Mouse (Mus musculus): ENCODE results near the gene Spata32.

The Spata32 gene

DNA sequence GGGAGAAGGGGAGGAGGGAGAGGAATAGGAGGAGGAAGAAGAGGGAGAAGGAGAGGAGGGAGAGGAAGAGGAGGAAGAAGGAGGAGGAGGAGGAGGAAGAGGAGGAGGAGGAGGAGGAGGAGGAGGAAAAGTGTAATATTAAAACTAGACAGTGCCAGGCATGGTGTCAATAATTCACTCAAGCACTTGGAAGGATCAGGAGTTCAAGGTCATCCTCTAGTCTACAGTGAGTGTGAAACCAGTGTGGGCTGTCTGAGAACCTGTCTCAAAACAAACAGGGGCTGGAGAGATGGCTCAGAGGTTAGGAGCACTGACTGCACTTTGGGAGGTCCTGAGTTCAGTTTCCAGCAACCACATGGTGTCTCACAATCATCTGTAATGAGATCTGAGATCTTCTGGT lies 15.9 kb downstream of the Spata32 start:
- DNase-seq (ENCODE audit: low spot score) = no peak

DNA sequence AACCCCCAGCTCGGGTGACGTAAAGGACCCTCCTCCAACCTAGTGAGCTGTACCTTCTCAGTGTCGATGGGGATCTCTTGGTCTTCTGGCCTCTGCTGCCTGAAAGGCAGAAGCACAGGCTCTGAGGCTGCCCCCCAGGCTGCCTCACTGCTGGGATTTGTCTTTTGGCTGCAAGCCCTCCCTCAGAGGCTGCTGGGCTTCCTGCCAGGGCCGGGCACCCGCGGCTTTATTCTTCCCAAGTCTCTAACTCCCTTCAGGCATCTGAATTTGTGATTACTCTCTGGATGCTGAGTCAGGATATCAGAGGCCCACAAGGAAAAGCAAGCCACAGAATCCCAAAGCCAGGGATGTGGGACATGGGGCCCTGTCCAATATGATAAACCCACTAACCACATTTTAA lies 16.6 kb downstream of the Spata32 start:
- DNase-seq (ENCODE audit: low spot score) = no peak

GRCm38 (mm10) chr11:103198911-103199803 lies 19.1 kb downstream of the Spata32 start:
- peak; percentile 44 for DNase-seq (ENCODE audit: low spot score)

DNA sequence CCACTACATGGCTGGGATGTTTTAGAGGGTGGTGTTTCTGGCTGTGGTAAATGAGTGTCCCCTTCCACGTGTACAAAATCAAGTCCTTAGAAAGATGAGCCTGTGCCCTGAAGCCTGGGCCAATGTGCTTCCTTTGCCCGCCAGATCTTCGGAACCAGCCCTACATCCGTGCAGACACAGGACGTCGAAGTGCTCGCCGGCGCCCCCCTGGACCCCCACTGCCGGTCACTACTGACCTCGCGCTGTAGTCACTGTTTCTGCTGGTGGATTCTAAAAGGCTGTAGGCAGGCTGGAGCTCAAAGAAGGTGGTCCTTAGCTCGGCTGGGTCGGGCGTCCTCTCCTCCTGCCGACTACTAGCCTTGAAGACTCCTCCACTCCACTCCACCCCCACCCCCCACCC lies 19.9 kb downstream of the Spata32 start:
- no peak for DNase-seq (ENCODE audit: low spot score)

DNA sequence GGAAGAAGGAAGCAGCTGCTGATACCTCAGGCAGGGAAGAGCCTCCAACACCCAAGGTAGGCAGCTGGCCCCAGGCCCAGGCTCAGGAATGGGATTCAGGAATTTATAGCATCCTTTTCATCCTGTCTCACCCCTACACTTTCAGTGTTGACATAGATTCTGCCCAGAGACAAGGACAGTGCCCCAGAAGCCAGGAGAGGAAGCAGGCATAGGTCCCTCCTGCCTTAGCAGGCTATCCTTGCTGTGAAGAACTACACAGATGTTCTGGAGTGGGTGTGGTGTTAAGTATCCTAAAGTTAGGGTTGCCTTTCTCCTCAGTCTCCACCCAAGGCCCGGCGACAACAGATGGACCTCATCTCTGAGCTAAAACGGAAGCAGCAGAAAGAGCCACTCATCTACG lies 20.9 kb downstream of the Spata32 start:
- DNase-seq (ENCODE audit: low spot score) = no peak

- no peak for DNase-seq (ENCODE audit: low spot score)
These were observed 22.6 kb downstream of the Spata32 start for GRCm38 (mm10) chr11:103195656-103196055.

- DNase-seq (ENCODE audit: low spot score) = no peak
These were observed 23.0 kb downstream of the Spata32 start for GRCm38 (mm10) chr11:103195236-103195635.

- no peak for DNase-seq (ENCODE audit: low spot score)
These were observed 24.4 kb downstream of the Spata32 start for GRCm38 (mm10) chr11:103193825-103194168.

DNA sequence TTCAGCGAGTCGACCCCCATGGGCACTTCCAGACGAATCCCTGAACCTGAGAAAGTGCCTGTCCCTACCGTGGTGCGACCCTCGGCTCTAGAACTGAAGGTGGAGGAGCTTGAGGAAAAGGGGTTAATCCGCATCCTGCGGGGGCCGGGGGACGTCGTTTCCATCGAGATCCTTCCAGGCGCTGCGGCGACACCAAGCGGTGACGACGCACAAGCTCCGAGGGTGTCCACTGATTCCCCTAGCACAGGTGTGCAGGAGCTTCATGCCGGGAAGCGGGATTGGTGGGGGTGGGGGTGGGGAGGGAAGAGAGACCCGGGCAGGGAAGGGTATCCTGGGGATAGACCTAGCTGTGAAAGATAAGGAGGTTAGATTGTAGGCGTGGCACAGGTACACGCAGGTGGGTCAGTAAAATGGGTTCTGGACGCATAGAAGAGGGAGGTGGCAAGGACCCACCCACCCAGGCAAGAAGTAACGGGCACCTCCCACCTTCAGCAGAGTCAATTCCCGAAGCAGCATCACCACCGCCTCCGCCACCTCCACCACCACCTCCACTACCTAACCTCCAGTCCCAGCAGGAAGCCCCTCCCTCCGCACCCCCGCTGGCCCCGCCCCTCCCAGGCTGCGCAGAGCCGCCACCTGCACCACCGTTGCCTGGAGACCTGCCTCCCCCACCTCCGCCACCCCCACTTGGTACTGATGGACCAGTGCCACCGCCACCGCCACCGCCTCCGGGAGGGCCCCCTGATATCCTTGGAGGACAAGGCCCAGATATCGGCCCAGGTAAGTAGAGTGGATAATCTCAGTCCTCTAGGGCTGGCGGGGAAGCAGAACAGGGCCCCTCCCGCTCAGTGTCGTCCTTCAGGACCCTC lies 25.0 kb downstream of the Spata32 start:
- peak; percentile 53 for DNase-seq (ENCODE audit: low spot score)

DNA sequence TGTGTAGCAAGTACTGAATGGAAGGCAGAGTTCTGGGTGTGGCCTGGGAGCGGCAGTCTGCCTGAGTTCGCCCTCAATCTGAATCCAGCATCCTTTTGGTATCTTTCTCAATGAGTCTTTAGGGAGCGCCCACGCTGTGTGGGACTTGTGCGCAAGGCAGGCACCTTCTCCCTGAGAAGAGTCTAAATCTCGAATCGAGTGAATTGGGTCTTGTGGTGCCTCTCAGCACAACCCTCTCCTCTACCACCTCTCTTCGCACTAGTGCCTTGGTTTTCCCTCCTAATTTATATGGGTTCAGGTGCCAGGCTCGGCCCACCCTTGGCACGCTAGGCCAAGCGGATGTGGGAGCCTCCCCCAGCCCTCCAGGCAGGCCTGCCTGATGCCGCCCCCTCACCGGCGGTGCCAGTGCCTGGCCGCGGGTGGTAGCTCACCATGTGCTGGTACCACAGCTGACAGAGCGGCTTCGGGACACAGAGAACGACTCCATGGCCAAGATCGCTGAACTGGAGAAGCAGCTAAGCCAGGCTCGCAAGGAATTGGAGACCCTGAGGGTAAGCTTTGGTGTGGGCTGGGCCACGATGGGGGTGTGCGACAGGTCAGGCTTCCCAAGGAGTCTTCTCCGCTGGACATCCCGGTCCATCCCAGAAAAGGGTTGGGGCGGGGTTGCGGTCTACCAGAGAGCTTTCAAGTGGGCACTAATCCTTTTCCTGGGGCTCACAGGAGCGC lies 25.8 kb downstream of the Spata32 start:
- DNase-seq (ENCODE audit: low spot score) = no peak

- DNase-seq (ENCODE audit: low spot score) = peak; percentile 79
These were observed 33.3 kb downstream of the Spata32 start for GRCm38 (mm10) chr11:103184891-103185290.

- no peak for DNase-seq (ENCODE audit: low spot score)
These were observed 36.3 kb downstream of the Spata32 start for GRCm38 (mm10) chr11:103181911-103182310.

- no peak for DNase-seq (ENCODE audit: low spot score)
These were observed 36.9 kb downstream of the Spata32 start for GRCm38 (mm10) chr11:103181349-103181748.

DNA sequence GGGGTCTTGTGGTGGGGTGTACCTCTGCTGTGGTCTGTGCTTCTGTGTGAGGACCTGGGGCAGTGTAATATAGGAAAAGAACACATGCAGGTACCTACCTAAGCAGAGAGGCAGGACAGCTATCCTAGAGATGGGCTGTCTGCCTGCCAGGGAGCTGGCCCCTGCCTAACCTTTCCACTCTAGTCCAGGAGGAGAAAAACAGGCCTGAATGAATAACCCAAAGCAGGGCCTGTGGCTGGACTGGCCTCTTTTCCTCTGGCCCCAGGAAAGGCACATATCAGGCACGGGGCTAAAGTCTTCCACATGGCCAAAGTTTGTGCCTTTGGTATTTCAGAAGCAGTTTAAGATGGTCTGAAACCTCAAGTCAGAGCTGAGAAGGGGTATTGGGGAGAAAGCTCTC lies 37.8 kb downstream of the Spata32 start:
- no peak for DNase-seq (ENCODE audit: low spot score)

GRCm38 (mm10) chr11:103178748-103179147 lies 39.5 kb downstream of the Spata32 start:
- no peak for DNase-seq (ENCODE audit: low spot score)

- DNase-seq (ENCODE audit: low spot score) = no peak
These were observed 40.3 kb downstream of the Spata32 start for GRCm38 (mm10) chr11:103177815-103178485.

DNA sequence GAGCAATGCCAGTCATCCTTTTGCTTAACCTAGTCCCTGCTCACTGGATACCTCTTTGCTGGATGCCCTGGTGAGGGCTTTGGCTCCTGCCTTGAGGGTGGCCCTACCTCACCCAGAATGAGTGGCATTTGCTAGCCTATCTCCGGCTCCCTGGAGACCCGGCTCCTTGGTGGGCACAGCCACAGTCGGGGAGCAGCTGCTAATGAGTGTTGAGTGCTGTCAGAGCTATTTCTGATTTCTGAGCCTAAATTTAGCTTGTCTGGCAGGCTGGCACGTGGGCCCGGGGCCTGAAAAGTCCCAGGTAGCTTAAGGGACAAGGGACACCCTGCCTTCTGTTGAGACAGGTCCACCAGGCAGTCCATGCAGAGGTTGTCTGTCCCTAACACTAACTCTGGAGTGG lies 41.0 kb downstream of the Spata32 start:
- DNase-seq (ENCODE audit: low spot score) = no peak

DNA sequence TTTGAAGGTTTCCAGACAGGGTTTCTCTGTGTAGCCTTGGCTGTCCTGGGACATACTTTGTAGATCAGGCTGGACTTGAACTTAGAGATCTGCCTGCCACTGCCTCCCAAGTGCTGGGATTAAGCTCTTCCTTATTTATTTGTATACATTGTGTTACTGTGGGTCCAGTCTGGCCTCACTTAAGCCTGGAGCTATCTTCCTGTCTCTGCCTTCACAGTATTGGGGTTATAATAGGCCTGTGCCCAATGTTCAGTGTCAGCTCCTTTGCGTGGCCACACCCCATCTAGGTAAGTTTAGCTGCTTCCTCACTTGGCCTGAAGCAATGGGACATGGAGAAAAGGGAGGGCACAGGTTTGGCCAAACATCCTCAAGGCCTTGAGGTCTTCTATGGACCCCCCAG lies 41.7 kb downstream of the Spata32 start:
- no peak for DNase-seq (ENCODE audit: low spot score)

DNA sequence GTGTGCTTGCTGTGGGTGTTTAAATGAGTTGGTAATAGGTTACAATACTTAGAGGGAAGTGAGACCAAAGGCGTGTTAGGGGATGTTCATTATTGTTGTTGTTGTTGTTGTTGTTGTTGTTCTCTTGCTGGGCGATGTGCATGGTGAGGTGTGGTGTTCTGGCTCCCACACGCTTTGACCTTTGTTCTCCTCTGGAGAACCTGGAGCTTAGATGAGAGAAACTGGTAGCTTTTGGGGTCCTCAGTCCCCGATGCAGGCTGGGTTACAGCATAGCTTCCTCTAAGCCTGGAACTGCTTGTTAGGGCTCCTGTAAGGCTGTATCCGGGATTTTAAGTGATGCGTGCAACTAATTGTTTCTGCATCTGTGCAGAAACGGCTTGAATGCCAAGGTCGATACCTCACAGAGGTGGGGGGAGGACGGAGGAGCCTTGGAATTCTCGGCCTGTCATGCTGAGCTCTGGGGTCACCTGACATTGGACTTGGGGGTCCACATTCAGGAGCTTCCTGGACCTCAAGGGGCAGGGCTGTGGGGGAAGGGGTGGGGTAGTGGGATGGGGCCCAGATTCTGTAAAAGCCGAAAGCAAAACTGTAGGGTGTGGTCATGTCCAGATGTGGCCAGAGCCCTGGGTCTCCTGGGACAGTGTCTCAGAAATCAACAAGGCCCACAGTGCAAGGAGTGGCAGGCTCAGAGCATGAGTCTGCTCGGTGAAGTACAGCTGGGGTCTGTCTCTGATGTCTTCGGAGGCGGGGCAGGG lies 42.4 kb downstream of the Spata32 start:
- no peak for DNase-seq (ENCODE audit: low spot score)

- no peak for DNase-seq (ENCODE audit: low spot score)
These were observed 43.3 kb downstream of the Spata32 start for GRCm38 (mm10) chr11:103174891-103175391.

GRCm38 (mm10) chr11:103174411-103174832 lies 43.8 kb downstream of the Spata32 start:
- no peak for DNase-seq (ENCODE audit: low spot score)

All from retina, embryonic 14.5 days (tissue).